Mouse (Mus musculus) ES-E14 (cell line): ENCODE measurements around the gene Anks1b.

ENCODE experiments used
- CHD2 ChIP-seq: IDR thresholded peaks from 2 replicates; pipeline ENCODE4 v1.6.1; 2014; ENCODE audit warnings: mild to moderate bottlenecking, low read depth, low read length, inconsistent platforms
- HCFC1 ChIP-seq: IDR thresholded peaks from 2 replicates; pipeline ENCODE4 v1.6.1; 2012; ENCODE audit warnings: low read length, inconsistent platforms, borderline replicate concordance; ENCODE audit not compliant: insufficient read depth
- MAFK ChIP-seq: IDR thresholded peaks from 2 replicates; pipeline ENCODE4 v1.6.1; 2014; ENCODE audit warnings: mild to moderate bottlenecking, low read depth, low read length, inconsistent platforms; ENCODE audit not compliant: insufficient read depth
- ZC3H11A ChIP-seq: IDR thresholded peaks from 2 replicates; pipeline ENCODE4 v1.6.1; 2012; ENCODE audit warnings: low read depth, mild to moderate bottlenecking, inconsistent platforms, low read length, borderline replicate concordance

DNA sequence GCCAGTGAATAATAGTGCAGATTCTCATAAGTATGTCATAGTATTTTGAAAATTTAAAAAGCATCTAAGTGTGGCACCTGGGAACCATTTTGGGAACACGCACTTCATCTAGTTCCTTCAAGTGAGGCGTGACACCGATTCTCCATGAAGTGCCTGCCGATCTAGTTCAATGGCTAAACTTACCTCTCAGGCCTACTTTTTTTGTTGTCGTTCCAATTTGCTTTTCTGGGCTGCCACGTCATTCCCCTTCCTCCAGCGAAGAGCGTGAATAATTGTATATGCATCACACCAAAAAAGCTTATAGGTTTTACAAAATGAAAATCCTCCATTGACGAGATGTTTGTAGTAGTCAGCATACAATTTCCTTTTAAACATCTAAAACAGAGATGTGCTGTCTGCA lies 204.6 kb downstream of the Anks1b start:
- TF ChIP-seq MAFK: no peak
- TF ChIP-seq ZC3H11A: no peak
- TF ChIP-seq CHD2: no peak
- TF ChIP-seq HCFC1: no peak
